Mouse (Mus musculus) R1 (cell line): Measurements from ENCODE around the gene Ankrd63.
"Not testable (repeated sequence)": the region's sequence is repeated elsewhere in the genome, so short reads cannot be mapped to it uniquely, and the experiment has no call there.

ENCODE experiments used
- DNase-seq: peaks from one replicate; pipeline ENCODE4 v3.0.0-alpha.2; 2018; ENCODE audit warnings: low read depth, low spot score

The Ankrd63 gene

GRCm38 (mm10) chr2:118662902-118663803 lies 40.6 kb downstream of the Ankrd63 start, which contains the start of gene Pak6:
TSS of gene Pak6 (plus strand) at chr2:118663303.
- DNase-seq: peak; percentile 77

- no peak for DNase-seq
Observed at GRCm38 (mm10) chr2:118661891-118662290, 41.9 kb downstream of the Ankrd63 start.

DNA sequence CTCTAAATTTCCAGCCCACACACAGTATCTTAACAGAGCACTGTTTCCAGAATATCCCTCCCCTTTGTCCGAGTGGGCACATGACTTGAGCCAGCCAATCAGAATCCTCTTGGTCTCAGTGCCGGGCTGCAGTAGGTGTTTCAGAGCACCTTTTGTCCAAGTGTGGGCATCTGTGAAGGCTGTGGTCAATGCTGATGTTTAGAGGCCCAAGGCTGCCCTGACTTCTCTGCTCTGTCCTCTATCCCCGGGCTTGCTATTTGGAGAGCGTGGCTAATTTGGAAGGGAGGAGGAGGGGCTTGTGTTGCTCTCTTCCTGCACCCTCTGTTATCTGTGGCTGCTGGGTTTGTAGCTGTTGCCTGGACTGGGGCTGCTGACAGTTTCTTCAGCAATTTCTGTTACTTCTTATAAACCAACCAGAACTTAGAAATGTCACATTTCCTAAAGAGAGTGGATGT lies 43.7 kb downstream of the Ankrd63 start:
- DNase-seq: peak; percentile 71

GRCm38 (mm10) chr2:118659493-118659892 lies 44.3 kb downstream of the Ankrd63 start:
- no peak for DNase-seq

- peak; percentile 83 for DNase-seq
Observed at GRCm38 (mm10) chr2:118659077-118659476, 44.7 kb downstream of the Ankrd63 start.

DNA sequence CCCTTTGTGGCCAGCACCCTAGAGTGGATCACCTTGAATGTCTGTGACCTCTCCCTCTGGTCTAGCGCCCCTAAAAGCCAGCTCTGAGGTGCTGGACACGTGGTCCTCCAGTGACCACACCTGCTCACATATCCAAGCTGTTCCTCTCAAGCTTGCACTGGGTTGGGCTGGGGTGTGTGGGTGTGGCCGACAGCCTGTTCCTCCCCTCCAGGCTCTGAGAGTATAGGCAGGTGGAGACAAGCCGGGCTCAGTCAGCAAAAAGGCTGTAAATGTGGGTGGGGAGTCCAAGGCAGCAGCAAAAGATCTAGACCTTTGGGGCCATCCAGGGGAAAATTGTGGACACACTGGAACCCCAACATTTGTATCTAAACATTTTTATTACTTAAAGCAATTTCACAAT lies 45.3 kb downstream of the Ankrd63 start:
- peak; percentile 78 for DNase-seq

DNA sequence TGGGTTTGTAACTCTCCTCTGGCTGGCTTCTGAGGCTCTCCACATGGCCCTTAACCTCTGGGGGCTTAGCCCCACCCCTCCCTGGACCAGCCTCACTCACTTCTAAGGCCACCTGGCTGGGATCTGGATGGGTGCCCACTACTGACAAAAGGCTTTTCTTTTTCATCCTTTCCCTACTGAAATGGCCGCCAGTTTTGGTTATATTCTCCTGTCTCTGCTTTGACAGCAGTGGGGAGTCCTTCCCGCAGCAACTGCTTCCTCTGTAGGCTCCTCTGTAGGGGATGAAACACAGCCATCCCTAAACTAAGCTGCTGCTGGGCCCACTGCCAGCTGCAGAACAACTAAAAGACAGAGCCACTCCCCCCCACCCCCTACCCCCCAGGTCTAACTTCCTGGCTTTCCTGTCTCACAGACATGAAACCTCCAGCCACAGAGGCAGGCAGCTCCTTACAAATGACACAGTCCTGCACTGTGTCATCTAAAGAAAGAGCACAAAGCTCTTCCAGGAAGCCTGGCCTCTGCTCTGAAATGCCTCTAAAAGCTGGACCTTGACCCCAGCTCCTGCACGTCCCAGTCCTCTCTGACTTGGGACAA lies 47.0 kb downstream of the Ankrd63 start:
- DNase-seq: no peak

DNA sequence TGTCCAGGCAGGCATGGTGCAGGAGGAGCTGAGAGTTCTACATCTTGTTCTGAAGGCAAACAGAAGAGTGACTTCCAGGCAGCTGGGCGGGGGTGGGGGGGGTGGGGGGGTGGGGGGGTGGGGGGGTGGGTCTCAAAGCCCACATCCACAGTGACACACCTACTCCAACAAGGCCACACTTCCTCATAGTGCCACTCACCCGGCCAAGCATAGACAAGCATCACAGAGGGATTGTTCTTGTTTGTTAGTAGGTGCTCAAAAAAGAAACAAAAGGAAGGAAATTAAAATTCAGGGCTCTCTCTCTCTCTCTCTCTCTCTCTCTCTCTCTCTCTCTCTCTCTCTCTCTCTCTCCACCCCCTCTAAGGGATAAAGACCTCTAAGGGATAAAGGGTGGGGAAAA lies 53.1 kb downstream of the Ankrd63 start:
- not testable (repeated sequence) for DNase-seq
